Mouse (Mus musculus) MEL (cell line): Measurements from ENCODE around the gene Rxra. TPM values are rescaled to one million over a fixed set of nuclear protein-coding genes. Genes with fewer than 3 reads are reported as not detected.

Experiments used
- DNase-seq: peaks from one replicate; pipeline ENCODE4 v3.0.0; 2011; ENCODE audit warnings: low read depth, low spot score
- H3K27ac ChIP-seq: 2 replicates; pipeline ENCODE4 v1.5.1; 2012; ENCODE audit warnings: low read depth, mild to moderate bottlenecking, control low read depth, low read length, moderate library complexity; ENCODE audit not compliant: control insufficient read depth
- H3K27me3 ChIP-seq, 2 experiments: fragments of 150-350 bp in 1 of 2; sonication (generic) in 1 of 2; 2 replicates each; pipeline ENCODE4 v1.6.1; 2012; ENCODE audit warnings: low read length in 2 of 2, mild to moderate bottlenecking in 2 of 2, improper control_type of control experiment in 1 of 2, moderate library complexity in 1 of 2; ENCODE audit not compliant: insufficient read depth in 2 of 2, control insufficient read depth in 1 of 2
- H3K36me3 ChIP-seq, 2 experiments: 2 replicates each; pipeline ENCODE4 v1.6.1; 2012 to 2014; ENCODE audit warnings: low read length in 2 of 2, improper control_type of control experiment in 1 of 2, inconsistent platforms in 1 of 2, mild to moderate bottlenecking in 1 of 2; ENCODE audit not compliant: insufficient read depth in 2 of 2, control insufficient read depth in 1 of 2
- H3K4me1 ChIP-seq, 2 experiments: fragments of 150-350 bp in 1 of 2; sonication (generic) in 1 of 2; 2 replicates each; pipeline ENCODE4 v1.6.1; 2012; ENCODE audit warnings: low read length in 2 of 2, improper control_type of control experiment in 1 of 2, mild to moderate bottlenecking in 1 of 2; ENCODE audit not compliant: insufficient read depth in 2 of 2, control insufficient read depth in 1 of 2
- H3K4me3 ChIP-seq, 2 experiments: fragments of 150-350 bp in 1 of 2; sonication (generic) in 1 of 2; 2 replicates each; pipeline ENCODE4 v1.5.1; 2012; ENCODE audit warnings: low read depth in 2 of 2, low read length in 2 of 2, mild to moderate bottlenecking in 2 of 2, moderate library complexity in 2 of 2, control low read depth in 1 of 2, improper control_type of control experiment in 1 of 2; ENCODE audit not compliant: control insufficient read depth in 1 of 2, insufficient read depth in 1 of 2
- H3K79me2 ChIP-seq: 2 replicates; pipeline ENCODE4 v1.6.1; 2012; ENCODE audit warnings: mild to moderate bottlenecking, low read length, moderate library complexity; ENCODE audit not compliant: control insufficient read depth, poor library complexity, insufficient read depth
- H3K9ac ChIP-seq: 2 replicates; pipeline ENCODE4 v1.6.1; 2012; ENCODE audit warnings: low read depth, mild to moderate bottlenecking, control low read depth, low read length, moderate library complexity; ENCODE audit not compliant: control insufficient read depth, poor library complexity, severe bottlenecking
- H3K9me3 ChIP-seq: fragments of 150-350 bp; sonication (generic); replicated peaks from 2 replicates; pipeline ENCODE4 v1.6.1; 2012; ENCODE audit warnings: mild to moderate bottlenecking, low read length, improper control_type of control experiment, moderate library complexity; ENCODE audit not compliant: insufficient read depth
- CHD1 ChIP-seq: IDR thresholded peaks from 2 replicates; pipeline ENCODE4 v1.6.1; 2012; ENCODE audit warnings: low read depth, mild to moderate bottlenecking, inconsistent platforms, low read length, improper control_type of control experiment
- CHD2 ChIP-seq: IDR thresholded peaks from 2 replicates; pipeline ENCODE4 v1.6.1; 2011; ENCODE audit warnings: low read length, improper control_type of control experiment
- E2F4 ChIP-seq: IDR thresholded peaks from 2 replicates; pipeline ENCODE4 v1.6.1; 2011; ENCODE audit warnings: low read depth, low read length, improper control_type of control experiment, borderline replicate concordance
- ELF1 ChIP-seq: IDR thresholded peaks from 2 replicates; pipeline ENCODE4 v1.6.1; 2014; ENCODE audit warnings: low read depth, mild to moderate bottlenecking, inconsistent platforms, low read length, improper control_type of control experiment, moderate library complexity
- EP300 ChIP-seq, 2 experiments: IDR thresholded peaks; 2 replicates each; pipeline ENCODE4 v1.6.1; 2011; ENCODE audit warnings: improper control_type of control experiment in 2 of 2, low read length in 2 of 2, low read depth in 1 of 2, mild to moderate bottlenecking in 1 of 2
- ETS1 ChIP-seq: IDR thresholded peaks from 2 replicates; pipeline ENCODE4 v1.6.1; 2012; ENCODE audit warnings: low read depth, mild to moderate bottlenecking, inconsistent platforms, low read length, improper control_type of control experiment, moderate library complexity
- GABPA ChIP-seq: IDR thresholded peaks from 2 replicates; pipeline ENCODE4 v1.6.1; 2012; ENCODE audit warnings: low read depth, mild to moderate bottlenecking, inconsistent platforms, low read length, improper control_type of control experiment, moderate library complexity
- HCFC1 ChIP-seq: IDR thresholded peaks from 2 replicates; pipeline ENCODE4 v1.6.1; 2012; ENCODE audit warnings: low read depth, mild to moderate bottlenecking, inconsistent platforms, low read length, improper control_type of control experiment, moderate library complexity
- KAT2A ChIP-seq: conservative IDR thresholded peaks from 2 replicates; pipeline ENCODE4 v1.6.1; 2012; ENCODE audit warnings: low read depth, low read length, improper control_type of control experiment, inconsistent platforms
- MAFK ChIP-seq: IDR thresholded peaks from 2 replicates; pipeline ENCODE4 v1.6.1; 2011; ENCODE audit warnings: low read depth, mild to moderate bottlenecking, low read length, improper control_type of control experiment, borderline replicate concordance
- MAX ChIP-seq: IDR thresholded peaks from 2 replicates; pipeline ENCODE4 v1.6.1; 2011; ENCODE audit warnings: low read length, improper control_type of control experiment
- MAZ ChIP-seq: IDR thresholded peaks from 2 replicates; pipeline ENCODE4 v1.6.1; 2012; ENCODE audit warnings: low read depth, mild to moderate bottlenecking, inconsistent platforms, low read length, improper control_type of control experiment
- MEF2A ChIP-seq: IDR thresholded peaks from 2 replicates; pipeline ENCODE4 v1.6.1; 2014; ENCODE audit warnings: low read depth, mild to moderate bottlenecking, inconsistent platforms, low read length, improper control_type of control experiment; ENCODE audit not compliant: poor library complexity, insufficient replicate concordance, severe bottlenecking; ENCODE audit errors: extremely low read depth
- MXI1 ChIP-seq: IDR thresholded peaks from 2 replicates; pipeline ENCODE4 v1.6.1; 2011; ENCODE audit warnings: mild to moderate bottlenecking, low read depth, low read length, improper control_type of control experiment
- MYC ChIP-seq: IDR thresholded peaks from 2 replicates; pipeline ENCODE4 v1.6.1; 2011; ENCODE audit warnings: low read depth, mild to moderate bottlenecking, low read length, improper control_type of control experiment, moderate library complexity
- POLR2AphosphoS5 ChIP-seq: IDR thresholded peaks from 2 replicates; pipeline ENCODE4 v1.6.1; 2012; ENCODE audit warnings: low read depth, borderline replicate concordance, mild to moderate bottlenecking, inconsistent platforms, low read length, moderate library complexity, mixed read lengths
- RCOR1 ChIP-seq: IDR thresholded peaks from 2 replicates; pipeline ENCODE4 v1.6.1; 2012; ENCODE audit warnings: low read depth, mild to moderate bottlenecking, inconsistent platforms, low read length, improper control_type of control experiment
- SIN3A ChIP-seq: IDR thresholded peaks from 2 replicates; pipeline ENCODE4 v1.6.1; 2012; ENCODE audit warnings: low read length, improper control_type of control experiment, inconsistent platforms
- SMC3 ChIP-seq: IDR thresholded peaks from 2 replicates; pipeline ENCODE4 v1.6.1; 2011; ENCODE audit warnings: low read depth, low read length, improper control_type of control experiment
- UBTF ChIP-seq: IDR thresholded peaks from 2 replicates; pipeline ENCODE4 v1.6.1; 2012; ENCODE audit warnings: low read depth, mild to moderate bottlenecking, inconsistent platforms, low read length, improper control_type of control experiment, moderate library complexity, borderline replicate concordance; ENCODE audit not compliant: insufficient read depth
- USF2 ChIP-seq, 2 experiments: IDR thresholded peaks; 2 replicates each; pipeline ENCODE4 v1.6.1; 2011 to 2012; ENCODE audit warnings: improper control_type of control experiment in 2 of 2, low read length in 2 of 2, borderline replicate concordance in 1 of 2, inconsistent platforms in 1 of 2, low read depth in 1 of 2, mild to moderate bottlenecking in 1 of 2; ENCODE audit not compliant: insufficient read depth in 1 of 2
- ZMIZ1 ChIP-seq: IDR thresholded peaks from 2 replicates; pipeline ENCODE4 v1.6.1; 2012; ENCODE audit warnings: low read depth, mild to moderate bottlenecking, inconsistent platforms, low read length, improper control_type of control experiment, moderate library complexity
- ZNF384 ChIP-seq: IDR thresholded peaks from 2 replicates; pipeline ENCODE4 v1.6.1; 2012; ENCODE audit warnings: low read depth, mild to moderate bottlenecking, inconsistent platforms, low read length, improper control_type of control experiment
- polyA plus RNA-seq, 2 experiments: library from polyadenylated mRNA; stranded (reverse) in 1 of 2; unstranded in 1 of 2; fragments of >175 nt in 1 of 2; fragments of >200 nt in 1 of 2; gene quantifications; 2 replicates each; pipeline versions ENCODE4 v1.2.1 to v1.2.4; 2012; ENCODE audit warnings: low replicate concordance in 2 of 2, low read depth in 1 of 2; ENCODE audit not compliant: insufficient read length in 2 of 2, insufficient read depth in 1 of 2, missing spikeins in 1 of 2
- total RNA-seq: library from RNA; depleted of rRNA; stranded (reverse); fragments of 300-350 nt; gene quantifications from 2 replicates; pipeline ENCODE4 v1.2.3, GENCODE M21; 2012

Rxra gene
- total and polyA plus RNA-seq, 3 experiments = 11.7 to 19.6 TPM; not detected in 1

- Histone ChIP-seq H3K36me3 (no peaks in the 10 kb centered on the region), H3K27ac (no peak overlapping the region), H3K4me1 (peaks cover 0 to under 1% of the 10 kb centered on the region in 2 experiments; a peak in 1 of 4 replicates), H3K4me3 (no peak overlapping the region), H3K9ac (no peak overlapping the region), H3K9me3 (no peaks in the 10 kb centered on the region), H3K27me3 (no peaks in the 10 kb centered on the region), H3K79me2 (peaks cover 2% of the 10 kb centered on the region; the same call in 1 of the 2 replicates)
- TF ChIP-seq MAZ = no peak
- no peak for TF ChIP-seq ETS1
- no peak for TF ChIP-seq E2F4
- no peak for TF ChIP-seq POLR2AphosphoS5
- TF ChIP-seq UBTF = no peak
- no peak for TF ChIP-seq CHD1
- TF ChIP-seq ELF1 = no peak
- TF ChIP-seq RCOR1 = no peak
- no peak for TF ChIP-seq ZNF384
- TF ChIP-seq MYC = no peak
- TF ChIP-seq KAT2A = no peak
- TF ChIP-seq SMC3 = no peak
- TF ChIP-seq MAFK = no peak
- no peak for DNase-seq
Measured at GRCm38 (mm10) chr2:27685917-27686316, 9.7 kb downstream of the Rxra start.

- H3K9ac ChIP-seq = no peak overlapping the region
Measured at GRCm38 (mm10) chr2:27686335-27686734, 10.1 kb downstream of the Rxra start.

DNA sequence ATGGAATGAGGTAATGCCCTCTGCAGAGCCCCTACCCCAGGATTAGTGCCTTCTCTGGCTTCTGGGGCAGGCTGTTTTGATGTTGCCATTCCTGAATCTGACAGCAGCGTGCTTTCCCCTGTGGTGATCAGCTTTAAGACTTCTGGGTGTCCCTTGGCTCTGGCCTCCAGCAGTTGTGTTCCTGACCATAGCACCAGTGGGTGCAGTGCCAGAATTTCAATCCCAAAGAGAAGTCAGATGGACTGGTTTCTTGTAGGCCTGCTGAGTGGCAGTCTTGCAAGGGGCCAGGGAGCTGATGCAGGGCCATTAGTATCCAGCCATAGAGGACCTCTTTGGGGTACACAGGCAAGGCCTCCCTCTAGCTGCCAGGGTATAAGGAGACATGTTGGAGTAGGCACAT, 10.8 kb downstream of the Rxra start:
- Histone ChIP-seq H3K9ac (no peak overlapping the region), H3K9me3 (no peaks in the 10 kb centered on the region), H3K27me3 (no peaks in the 10 kb centered on the region), H3K27ac (no peak overlapping the region), H3K36me3 (peaks cover 0 to 4% of the 10 kb centered on the region in 2 experiments; a peak in 1 of 4 replicates), H3K4me1 (peaks cover 6% of the 10 kb centered on the region in 2 experiments), H3K4me3 (no peak overlapping the region), H3K79me2 (peaks cover 2% of the 10 kb centered on the region; the same call in 1 of the 2 replicates)
- DNase-seq = no peak
- TF ChIP-seq EP300 (IDR thresholded peaks at IDR 0.05; ENCODE audit: low read depth in 1 of 2, low read length in 2 of 2) (no peak), RCOR1 (no peak), MXI1 (no peak), USF2 (IDR thresholded peaks at IDR 0.05; ENCODE audit: borderline replicate concordance in 1 of 2, insufficient read depth in 1 of 2, low read depth in 1 of 2, low read length in 2 of 2) (no peak), MEF2A (no peak), CHD1 (no peak), UBTF (no peak), MAX (no peak), POLR2AphosphoS5 (no peak), HCFC1 (no peak), SIN3A (no peak), ELF1 (no peak), SMC3 (no peak), ZMIZ1 (no peak), GABPA (no peak), MAZ (no peak), CHD2 (no peak)

More at GRCm38 (mm10) chr2:27686335-27686734, 10.1 kb downstream of the Rxra start:
- no peak for TF ChIP-seq EP300 (IDR thresholded peaks at IDR 0.05; ENCODE audit: low read depth in 1 of 2, low read length in 2 of 2)
- no peaks in the 10 kb centered on the region for H3K9me3 ChIP-seq
- no peak overlapping the region for H3K27ac ChIP-seq
- DNase-seq = no peak
- H3K4me3 ChIP-seq = no peak overlapping the region
- H3K4me1 ChIP-seq = peaks cover 0 to 2% of the 10 kb centered on the region in 2 experiments; a peak in 1 of 4 replicates
- peaks cover 2% of the 10 kb centered on the region; the same call in 1 of the 2 replicates for H3K79me2 ChIP-seq
- no peaks in the 10 kb centered on the region for H3K27me3 ChIP-seq
- 0 out of 4 replicates have a peak, but pooled peaks cover 0 to 2% of the 10 kb centered on the region in 2 experiments for H3K36me3 ChIP-seq
